Mouse (Mus musculus) testis, adult 2 months (tissue): ENCODE results near the gene Ndufb5.

Experiments used
- CTCF ChIP-seq: fragments of 200-500 bp; IDR thresholded peaks from 2 replicates; pipeline ENCODE4 v1.5.1; 2012; ENCODE audit warnings: low read depth, mild to moderate bottlenecking, inconsistent platforms, low read length, moderate library complexity; ENCODE audit not compliant: control insufficient read depth, insufficient read depth, insufficient replicate concordance
- POLR2A ChIP-seq: fragments of 200-500 bp; IDR thresholded peaks from 2 replicates; pipeline ENCODE4 v1.6.1; 2012; ENCODE audit warnings: low read depth, mild to moderate bottlenecking, inconsistent platforms, low read length, moderate library complexity; ENCODE audit not compliant: control insufficient read depth

DNA sequence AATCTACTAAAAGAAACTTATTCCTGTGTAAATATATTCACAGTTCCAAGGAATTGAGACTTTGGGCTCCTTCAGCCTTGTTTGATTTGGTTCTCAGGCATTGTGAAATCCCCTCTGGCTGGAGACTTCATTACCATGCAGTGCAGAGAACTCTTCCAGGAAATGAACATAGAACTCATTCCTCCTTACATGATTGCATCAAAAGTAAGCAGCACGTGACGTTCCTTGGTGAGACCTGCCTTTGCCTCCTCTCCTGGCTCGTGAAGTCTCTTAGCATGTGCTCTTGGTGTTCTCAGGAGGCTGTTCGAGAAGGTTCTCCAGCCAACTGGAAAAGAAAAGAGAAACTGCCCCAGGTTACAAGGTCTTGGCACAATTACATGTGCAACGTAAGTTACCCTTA lies 18.5 kb upstream of the Ndufb5 start:
- TF ChIP-seq POLR2A (no peak), CTCF (no peak)
